Mouse (Mus musculus) adrenal gland, adult 18-20 months (tissue): ENCODE measurements around the gene Srgn. TPM values are rescaled to one million over a fixed set of nuclear protein-coding genes. Genes with fewer than 3 reads are reported as not detected.

Source experiments
- DNase-seq, 2 experiments: peaks; one replicate each; pipeline ENCODE4 v3.0.0; 2021 to 2022; ENCODE audit warnings: low spot score in 2 of 2
- long read RNA-seq, 2 experiments: library from polyadenylated mRNA; stranded (forward); transcript quantifications; one replicate each; pipeline ENCODE4 v2.0.0; 2021
- total RNA-seq, 2 experiments: library from RNA; stranded (reverse); gene quantifications; 1 replicate in 1 of 2; 2 replicates in 1 of 2; pipeline ENCODE4 v1.2.3; 2021

Srgn gene
- total RNA-seq: 10 to 100 TPM; 48.6 to 55.5 TPM
- long read RNA-seq, experiment 1, partial matches to known transcripts: 0 of 2 reads
- long read RNA-seq, experiment 1, other reads (novel, unspliced or antisense): 0 of 2 reads
- long read RNA-seq, experiment 2, transcript Srgn-201 (3 exons, 938 nt): major isoform, 15 of 17 reads
- long read RNA-seq, experiment 2, partial matches to known transcripts: 2 of 17 reads
- long read RNA-seq, experiment 2, other reads (novel, unspliced or antisense): 0 of 17 reads

GRCm38 (mm10) chr10:62527351-62527750 lies at the start of gene Srgn:
Srgn (minus strand) TSS chr10:62527451.
- DNase-seq: no peak

GRCm38 (mm10) chr10:62575001-62575400 lies 47.8 kb upstream of the Srgn start:
- DNase-seq: no peak

GRCm38 (mm10) chr10:62570126-62570871 lies 43.0 kb upstream of the Srgn start:
- no peak for DNase-seq

- no peak for DNase-seq
Observed at GRCm38 (mm10) chr10:62568861-62569260, 41.6 kb upstream of the Srgn start.

- DNase-seq: no peak
Observed at GRCm38 (mm10) chr10:62557736-62558135, 30.5 kb upstream of the Srgn start.

GRCm38 (mm10) chr10:62556558-62556901 lies 29.3 kb upstream of the Srgn start:
- no peak for DNase-seq

GRCm38 (mm10) chr10:62555705-62556557 lies 28.7 kb upstream of the Srgn start:
- no peak for DNase-seq

- DNase-seq: no peak
Observed at GRCm38 (mm10) chr10:62553611-62554091, 26.4 kb upstream of the Srgn start.

GRCm38 (mm10) chr10:62550787-62551300 lies 23.6 kb upstream of the Srgn start:
- no peak for DNase-seq

GRCm38 (mm10) chr10:62549523-62550166 lies 22.4 kb upstream of the Srgn start:
- DNase-seq: peak; percentile 70 to 81

GRCm38 (mm10) chr10:62546441-62546840 lies 19.2 kb upstream of the Srgn start:
- no peak for DNase-seq

- DNase-seq: no peak
Observed at GRCm38 (mm10) chr10:62545759-62546158, 18.5 kb upstream of the Srgn start.

- DNase-seq: no peak
Observed at GRCm38 (mm10) chr10:62544316-62544715, 17.1 kb upstream of the Srgn start.

- no peak for DNase-seq
Observed at GRCm38 (mm10) chr10:62543399-62543808, 16.2 kb upstream of the Srgn start.

GRCm38 (mm10) chr10:62542928-62543327 lies 15.7 kb upstream of the Srgn start:
- DNase-seq: no peak

- no peak for DNase-seq
Observed at GRCm38 (mm10) chr10:62542507-62542906, 15.3 kb upstream of the Srgn start.

- no peak for DNase-seq
Observed at GRCm38 (mm10) chr10:62541499-62541898, 14.2 kb upstream of the Srgn start.

- DNase-seq: no peak
Observed at GRCm38 (mm10) chr10:62540800-62541199, 13.5 kb upstream of the Srgn start.

- DNase-seq: no peak
Observed at GRCm38 (mm10) chr10:62534509-62534908, 7.3 kb upstream of the Srgn start.

GRCm38 (mm10) chr10:62532832-62533231 lies 5.6 kb upstream of the Srgn start:
- DNase-seq: no peak

- peak in 1 of 2 experiments; percentile 50 for DNase-seq
Observed at GRCm38 (mm10) chr10:62530183-62530582, 2.9 kb upstream of the Srgn start.
